Mouse (Mus musculus): ENCODE measurements around the gene Capg. TPM values are rescaled to one million over a fixed set of nuclear protein-coding genes. Genes with fewer than 3 reads are reported as not detected.

Capg gene
- polyA plus RNA-seq, 1 experiment = 394 TPM

DNA sequence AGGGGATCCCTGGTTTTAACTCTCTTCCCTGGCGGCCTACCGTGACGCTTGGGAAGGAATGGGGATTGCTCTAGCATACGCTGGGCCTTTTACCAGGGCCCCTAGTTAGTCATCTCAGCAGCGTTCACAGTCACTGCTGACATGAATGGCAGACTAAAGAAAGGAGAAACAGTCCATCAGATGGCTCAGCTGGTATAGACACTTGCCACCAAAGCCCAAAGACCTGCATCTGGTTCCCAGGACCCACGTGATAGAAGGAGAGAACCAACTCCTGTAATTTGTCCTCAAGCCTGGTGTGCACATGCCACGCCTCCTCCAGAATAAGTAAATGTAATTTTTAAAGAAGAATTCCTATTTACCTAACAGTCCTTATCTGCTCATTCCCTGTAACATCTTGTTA lies 1.2 kb downstream of the Capg start:
- peak overlapping the region; percentile 25 for H3K4me3 ChIP-seq
- H3ac ChIP-seq (ENCODE audit: control insufficient read depth, insufficient read length) = no peak overlapping the region
- TF ChIP-seq TCF3 (IDR thresholded peaks at IDR 0.05; ENCODE audit: insufficient read length, low read depth) = no peak
- no peak for TF ChIP-seq CEBPB (IDR thresholded peaks at IDR 0.05; ENCODE audit: insufficient read depth, poor library complexity, severe bottlenecking)
- no peak for TF ChIP-seq MAX (IDR thresholded peaks at IDR 0.05; ENCODE audit: low read depth)
- TF ChIP-seq SRF (IDR thresholded peaks at IDR 0.05; ENCODE audit: control insufficient read depth, insufficient read length, low read depth) = no peak
- TF ChIP-seq REST (IDR thresholded peaks at IDR 0.05; ENCODE audit: insufficient read depth, insufficient read length) = no peak
- TF ChIP-seq MYOD1 (IDR thresholded peaks at IDR 0.05; ENCODE audit: control insufficient read depth in 1 of 3, insufficient read length in 2 of 3, low read depth in 2 of 3) = no peak
- no peak for TF ChIP-seq POLR2A (IDR thresholded peaks at IDR 0.05; ENCODE audit: insufficient read length, low read depth)
- TF ChIP-seq E2F4 (IDR thresholded peaks at IDR 0.05; ENCODE audit: insufficient read depth) = no peak
- TF ChIP-seq USF1 (IDR thresholded peaks at IDR 0.05; ENCODE audit: low read depth) = no peak
- TF ChIP-seq POLR2AphosphoS2 (IDR thresholded peaks at IDR 0.05; ENCODE audit: insufficient read length, low read depth) = no peak
- TF ChIP-seq TCF12 (IDR thresholded peaks at IDR 0.05; ENCODE audit: insufficient read depth, poor library complexity, severe bottlenecking) = no peak
- no peak for TF ChIP-seq MYOG (IDR thresholded peaks at IDR 0.05; ENCODE audit: control insufficient read depth in 1 of 3, insufficient read depth in 1 of 3, insufficient read length in 2 of 3, low read depth in 2 of 3)
- H3K4me2 ChIP-seq (ENCODE audit: low read depth) = peak overlapping the region; percentile 70
- H3K79me2 ChIP-seq (ENCODE audit: control insufficient read depth, insufficient read depth) = peaks cover 11% of the 10 kb centered on the region
- no peaks in the 10 kb centered on the region for H3K36me3 ChIP-seq (ENCODE audit: control insufficient read depth, insufficient read depth)
- no peaks in the 10 kb centered on the region for H3K27me3 ChIP-seq (ENCODE audit: control insufficient read depth, insufficient read depth, insufficient read length)

DNA sequence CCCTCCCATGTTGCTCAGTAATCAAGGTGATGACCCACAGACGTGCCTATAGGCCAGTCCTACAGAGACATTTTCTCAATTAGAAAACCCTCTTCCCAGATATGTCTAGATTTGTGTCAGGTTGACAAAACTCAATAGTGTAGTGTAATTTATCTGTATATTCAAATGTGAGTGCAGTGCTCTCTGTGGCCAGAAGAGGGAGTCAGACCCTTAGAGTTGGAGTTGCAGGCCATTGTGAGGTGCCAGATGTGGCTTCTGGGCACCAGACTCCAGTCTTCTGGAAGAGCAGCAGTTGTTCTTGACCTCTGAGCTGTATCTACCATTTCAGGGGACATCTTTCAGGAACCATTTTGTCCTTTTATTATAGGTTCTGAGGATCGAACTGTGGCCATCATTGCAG lies 2.9 kb downstream of the Capg start:
- H3K4me3 ChIP-seq = no peak overlapping the region
- H3K79me2 ChIP-seq (ENCODE audit: control insufficient read depth, insufficient read depth) = peaks cover 23% of the 10 kb centered on the region
- H3K27me3 ChIP-seq (ENCODE audit: control insufficient read depth, insufficient read depth, insufficient read length) = no peaks in the 10 kb centered on the region
- no peak overlapping the region for H3ac ChIP-seq (ENCODE audit: control insufficient read depth, insufficient read length)
- H3K36me3 ChIP-seq (ENCODE audit: control insufficient read depth, insufficient read depth) = no peaks in the 10 kb centered on the region
- H3K4me2 ChIP-seq (ENCODE audit: low read depth) = no peak overlapping the region
- TF ChIP-seq POLR2A (IDR thresholded peaks at IDR 0.05; ENCODE audit: insufficient read length, low read depth) (no peak), REST (IDR thresholded peaks at IDR 0.05; ENCODE audit: insufficient read depth, insufficient read length) (no peak), MYOD1 (IDR thresholded peaks at IDR 0.05; ENCODE audit: control insufficient read depth in 1 of 3, insufficient read length in 2 of 3, low read depth in 2 of 3) (no peak), CEBPB (IDR thresholded peaks at IDR 0.05; ENCODE audit: insufficient read depth, poor library complexity, severe bottlenecking) (no peak)

DNA sequence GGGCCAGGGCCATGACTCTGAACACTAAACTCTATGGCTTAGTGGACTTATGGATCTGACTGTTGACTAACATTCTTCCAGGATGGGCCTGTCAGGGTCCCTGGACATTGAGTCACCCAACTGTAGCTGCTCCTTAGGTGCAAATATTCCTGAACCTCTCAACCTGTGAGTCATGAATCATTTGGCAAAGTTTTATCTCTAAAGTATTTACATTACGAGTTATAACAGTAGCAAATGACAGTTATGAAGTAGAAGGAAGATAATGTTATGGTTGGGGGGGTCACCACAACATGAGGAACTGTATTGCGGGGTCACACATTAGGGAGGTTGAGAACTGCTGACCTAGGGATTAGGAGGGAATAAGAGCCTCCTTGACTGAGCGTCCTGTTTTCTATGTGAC lies 3.7 kb downstream of the Capg start:
- Histone ChIP-seq H3K79me2 (ENCODE audit: control insufficient read depth, insufficient read depth) (peaks cover 23% of the 10 kb centered on the region), H3K27me3 (ENCODE audit: control insufficient read depth, insufficient read depth, insufficient read length) (no peaks in the 10 kb centered on the region), H3ac (ENCODE audit: control insufficient read depth, insufficient read length) (no peak overlapping the region), H3K4me2 (ENCODE audit: low read depth) (peak overlapping the region; percentile 96), H3K36me3 (ENCODE audit: control insufficient read depth, insufficient read depth) (no peaks in the 10 kb centered on the region), H3K4me3 (no peak overlapping the region)
- TF ChIP-seq REST (IDR thresholded peaks at IDR 0.05; ENCODE audit: insufficient read depth, insufficient read length) = no peak
- no peak for TF ChIP-seq USF1 (IDR thresholded peaks at IDR 0.05; ENCODE audit: low read depth)
- no peak for TF ChIP-seq SRF (IDR thresholded peaks at IDR 0.05; ENCODE audit: control insufficient read depth, insufficient read length, low read depth)
- no peak for TF ChIP-seq CEBPB (IDR thresholded peaks at IDR 0.05; ENCODE audit: insufficient read depth, poor library complexity, severe bottlenecking)
- TF ChIP-seq POLR2AphosphoS2 (IDR thresholded peaks at IDR 0.05; ENCODE audit: insufficient read length, low read depth) = no peak
- TF ChIP-seq TCF3 (IDR thresholded peaks at IDR 0.05; ENCODE audit: insufficient read length, low read depth) = no peak
- no peak for TF ChIP-seq MYOD1 (IDR thresholded peaks at IDR 0.05; ENCODE audit: control insufficient read depth in 1 of 3, insufficient read length in 2 of 3, low read depth in 2 of 3)
- TF ChIP-seq E2F4 (IDR thresholded peaks at IDR 0.05; ENCODE audit: insufficient read depth) = no peak
- TF ChIP-seq TCF12 (IDR thresholded peaks at IDR 0.05; ENCODE audit: insufficient read depth, poor library complexity, severe bottlenecking) = no peak
- TF ChIP-seq MYOG (IDR thresholded peaks at IDR 0.05; ENCODE audit: control insufficient read depth in 1 of 3, insufficient read depth in 1 of 3, insufficient read length in 2 of 3, low read depth in 2 of 3) = no peak
- TF ChIP-seq MAX (IDR thresholded peaks at IDR 0.05; ENCODE audit: low read depth) = no peak
- TF ChIP-seq POLR2A (IDR thresholded peaks at IDR 0.05; ENCODE audit: insufficient read length, low read depth) = no peak

DNA sequence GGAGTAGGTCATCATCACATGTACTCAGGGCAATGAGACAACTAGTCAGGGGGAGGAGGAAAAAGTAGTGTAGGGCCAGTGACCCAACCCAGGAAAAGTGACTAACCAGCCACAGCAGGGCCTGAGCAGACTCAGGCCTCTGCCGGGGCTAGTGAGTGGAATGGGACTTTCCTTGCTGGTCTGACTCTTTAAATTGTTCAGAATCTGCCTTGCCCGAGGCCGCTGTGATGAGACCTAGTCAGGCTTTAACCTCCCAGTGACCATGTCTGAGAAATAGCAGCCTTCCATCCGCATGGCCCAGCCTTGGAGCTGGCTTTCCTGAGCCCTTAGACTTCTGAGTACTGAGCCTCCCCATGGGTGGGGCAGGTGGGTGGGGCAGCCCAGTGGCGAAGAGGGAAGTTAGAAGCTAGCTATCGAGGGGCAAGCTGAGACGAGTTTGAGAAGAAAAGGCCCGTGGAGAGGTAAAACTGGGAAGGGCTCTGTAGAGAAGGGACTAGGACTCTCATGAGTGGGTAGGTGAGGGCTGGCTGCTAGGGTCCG lies 4.9 kb downstream of the Capg start:
- peak overlapping the region; percentile 96 for H3K4me2 ChIP-seq (ENCODE audit: low read depth)
- peak overlapping the region; percentile 7 for H3ac ChIP-seq (ENCODE audit: control insufficient read depth, insufficient read length)
- peak overlapping the region; percentile 50 for H3K4me3 ChIP-seq
- no peaks in the 10 kb centered on the region for H3K36me3 ChIP-seq (ENCODE audit: control insufficient read depth, insufficient read depth)
- no peak for TF ChIP-seq REST (IDR thresholded peaks at IDR 0.05; ENCODE audit: insufficient read depth, insufficient read length)
- peak in 1 of 3 experiments; percentile 34 for TF ChIP-seq MYOD1 (IDR thresholded peaks at IDR 0.05; ENCODE audit: control insufficient read depth in 1 of 3, insufficient read length in 2 of 3, low read depth in 2 of 3)
- TF ChIP-seq SRF (IDR thresholded peaks at IDR 0.05; ENCODE audit: control insufficient read depth, insufficient read length, low read depth) = no peak
- peak; percentile 57 for TF ChIP-seq POLR2A (IDR thresholded peaks at IDR 0.05; ENCODE audit: insufficient read length, low read depth)
- TF ChIP-seq POLR2AphosphoS2 (IDR thresholded peaks at IDR 0.05; ENCODE audit: insufficient read length, low read depth) = peak; percentile 47
- peaks cover 33% of the 10 kb centered on the region for H3K79me2 ChIP-seq (ENCODE audit: control insufficient read depth, insufficient read depth)
- no peaks in the 10 kb centered on the region for H3K27me3 ChIP-seq (ENCODE audit: control insufficient read depth, insufficient read depth, insufficient read length)

DNA sequence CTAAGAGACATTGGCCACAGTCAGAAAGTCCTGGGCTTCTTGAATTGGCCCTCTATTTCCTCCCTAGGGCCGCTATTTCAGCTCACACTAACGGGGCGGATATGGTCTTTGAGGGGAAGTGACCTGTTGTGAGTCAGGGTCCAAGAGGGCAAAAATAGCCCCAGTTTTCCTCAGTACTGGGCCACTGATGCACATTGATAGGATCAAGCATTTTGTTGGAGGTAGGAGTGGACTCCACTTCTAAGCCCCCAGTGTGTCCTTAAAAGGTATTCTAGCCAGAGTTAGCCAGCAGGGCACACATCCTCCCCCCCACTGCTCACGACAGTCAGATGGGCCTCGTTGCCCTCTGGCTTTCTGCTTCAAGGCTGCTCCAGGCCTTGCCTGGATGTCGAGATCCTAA lies 5.8 kb downstream of the Capg start:
- TF ChIP-seq MYOG (IDR thresholded peaks at IDR 0.05; ENCODE audit: control insufficient read depth in 1 of 3, insufficient read depth in 1 of 3, insufficient read length in 2 of 3, low read depth in 2 of 3) = no peak
- no peak for TF ChIP-seq MAX (IDR thresholded peaks at IDR 0.05; ENCODE audit: low read depth)
- TF ChIP-seq SRF (IDR thresholded peaks at IDR 0.05; ENCODE audit: control insufficient read depth, insufficient read length, low read depth) = no peak
- no peak for TF ChIP-seq CEBPB (IDR thresholded peaks at IDR 0.05; ENCODE audit: insufficient read depth, poor library complexity, severe bottlenecking)
- no peak for TF ChIP-seq REST (IDR thresholded peaks at IDR 0.05; ENCODE audit: insufficient read depth, insufficient read length)
- TF ChIP-seq USF1 (IDR thresholded peaks at IDR 0.05; ENCODE audit: low read depth) = no peak
- no peak for TF ChIP-seq MYOD1 (IDR thresholded peaks at IDR 0.05; ENCODE audit: control insufficient read depth in 1 of 3, insufficient read length in 2 of 3, low read depth in 2 of 3)
- no peak for TF ChIP-seq TCF12 (IDR thresholded peaks at IDR 0.05; ENCODE audit: insufficient read depth, poor library complexity, severe bottlenecking)
- TF ChIP-seq TCF3 (IDR thresholded peaks at IDR 0.05; ENCODE audit: insufficient read length, low read depth) = no peak
- Histone ChIP-seq H3K27me3 (ENCODE audit: control insufficient read depth, insufficient read depth, insufficient read length) (no peaks in the 10 kb centered on the region), H3K4me2 (ENCODE audit: low read depth) (peak overlapping the region; percentile 96), H3K36me3 (ENCODE audit: control insufficient read depth, insufficient read depth) (peaks cover 1% of the 10 kb centered on the region), H3ac (ENCODE audit: control insufficient read depth, insufficient read length) (peak overlapping the region; percentile 7), H3K79me2 (ENCODE audit: control insufficient read depth, insufficient read depth) (peaks cover 33% of the 10 kb centered on the region), H3K4me3 (peak overlapping the region; percentile 50)

All from myocyte (in vitro differentiated cells).